Mouse (Mus musculus) splenic B cell, adult 2 months (primary cell): ENCODE measurements around the gene Omp.

Experiments
- DNase-seq: peaks from one replicate; pipeline ENCODE4 v3.0.0-alpha.2; 2011; ENCODE audit warnings: low read depth, low spot score
- H3K27me3 ChIP-seq: 2 replicates; pipeline ENCODE4 v1.6.1; 2012; ENCODE audit warnings: mild to moderate bottlenecking, low read length, moderate library complexity, mixed read lengths; ENCODE audit not compliant: control insufficient read depth, poor library complexity, insufficient read depth, severe bottlenecking
- H3K36me3 ChIP-seq: 2 replicates; pipeline ENCODE4 v1.6.1; 2012; ENCODE audit warnings: mild to moderate bottlenecking, low read length, moderate library complexity, mixed read lengths; ENCODE audit not compliant: control insufficient read depth, poor library complexity, insufficient read depth, severe bottlenecking

Omp gene

GRCm38 (mm10) chr7:98139216-98139615 lies 6.1 kb downstream of the Omp start:
- no peaks in the 10 kb centered on the region for H3K27me3 ChIP-seq
- H3K36me3 ChIP-seq = peaks cover under 1% of the 10 kb centered on the region; the same call in 1 of the 2 replicates
- DNase-seq = no peak

GRCm38 (mm10) chr7:98137995-98138394 lies 7.3 kb downstream of the Omp start:
- H3K36me3 ChIP-seq = no peaks in the 10 kb centered on the region
- no peak for DNase-seq
- no peaks in the 10 kb centered on the region for H3K27me3 ChIP-seq

GRCm38 (mm10) chr7:98137583-98137982 lies 7.7 kb downstream of the Omp start:
- DNase-seq = no peak
- no peaks in the 10 kb centered on the region for H3K36me3 ChIP-seq
- no peaks in the 10 kb centered on the region for H3K27me3 ChIP-seq

GRCm38 (mm10) chr7:98131751-98132150 lies 13.6 kb downstream of the Omp start:
- H3K27me3 ChIP-seq = no peaks in the 10 kb centered on the region
- H3K36me3 ChIP-seq = no peaks in the 10 kb centered on the region; the same call in 1 of the 2 replicates
- peak; percentile 20 for DNase-seq

- peak; percentile 68 for DNase-seq
- Histone ChIP-seq H3K36me3 (no peaks in the 10 kb centered on the region; the same call in 1 of the 2 replicates), H3K27me3 (no peaks in the 10 kb centered on the region)
Measured at GRCm38 (mm10) chr7:98125473-98125872, 19.8 kb downstream of the Omp start.

- no peak for DNase-seq
- H3K36me3 ChIP-seq = no peaks in the 10 kb centered on the region; the same call in 1 of the 2 replicates
Measured at GRCm38 (mm10) chr7:98124701-98125100, 20.6 kb downstream of the Omp start.

GRCm38 (mm10) chr7:98121673-98122072 lies 23.6 kb downstream of the Omp start:
- no peaks in the 10 kb centered on the region for H3K36me3 ChIP-seq
- no peaks in the 10 kb centered on the region for H3K27me3 ChIP-seq
- no peak for DNase-seq

More at GRCm38 (mm10) chr7:98124701-98125100, 20.6 kb downstream of the Omp start:
- no peaks in the 10 kb centered on the region for H3K27me3 ChIP-seq

GRCm38 (mm10) chr7:98121241-98121640 lies 24.1 kb downstream of the Omp start:
- DNase-seq = no peak
- no peaks in the 10 kb centered on the region for H3K36me3 ChIP-seq
- no peaks in the 10 kb centered on the region for H3K27me3 ChIP-seq

GRCm38 (mm10) chr7:98120325-98120724 lies 25.0 kb downstream of the Omp start:
- no peaks in the 10 kb centered on the region for H3K27me3 ChIP-seq
- DNase-seq = peak; percentile 87
- no peaks in the 10 kb centered on the region for H3K36me3 ChIP-seq

- no peaks in the 10 kb centered on the region for H3K36me3 ChIP-seq
- H3K27me3 ChIP-seq = no peaks in the 10 kb centered on the region
- no peak for DNase-seq
Measured at GRCm38 (mm10) chr7:98119961-98120232, 25.4 kb downstream of the Omp start.

- H3K27me3 ChIP-seq = no peaks in the 10 kb centered on the region
- no peaks in the 10 kb centered on the region for H3K36me3 ChIP-seq
- no peak for DNase-seq
Measured at GRCm38 (mm10) chr7:98119179-98119960, 25.9 kb downstream of the Omp start, which contains the start of gene Myo7a. Gene Myo7a, minus strand, starts transcription at chr7:98119524.

GRCm38 (mm10) chr7:98117012-98117660 lies 28.2 kb downstream of the Omp start:
- no peaks in the 10 kb centered on the region for H3K27me3 ChIP-seq
- DNase-seq = no peak
- no peaks in the 10 kb centered on the region for H3K36me3 ChIP-seq

GRCm38 (mm10) chr7:98114656-98115055 lies 30.6 kb downstream of the Omp start:
- H3K27me3 ChIP-seq = no peaks in the 10 kb centered on the region
- no peak for DNase-seq
- no peaks in the 10 kb centered on the region for H3K36me3 ChIP-seq

- DNase-seq = no peak
Measured at GRCm38 (mm10) chr7:98111233-98111632, 34.1 kb downstream of the Omp start.

GRCm38 (mm10) chr7:98109771-98110170 lies 35.5 kb downstream of the Omp start:
- H3K27me3 ChIP-seq = no peaks in the 10 kb centered on the region
- no peak for DNase-seq
- no peaks in the 10 kb centered on the region for H3K36me3 ChIP-seq

More at GRCm38 (mm10) chr7:98111233-98111632, 34.1 kb downstream of the Omp start:
- Histone ChIP-seq H3K27me3 (no peaks in the 10 kb centered on the region), H3K36me3 (no peaks in the 10 kb centered on the region)
